Mouse (Mus musculus): ENCODE results near the gene Cog6.

The Cog6 gene

DNA sequence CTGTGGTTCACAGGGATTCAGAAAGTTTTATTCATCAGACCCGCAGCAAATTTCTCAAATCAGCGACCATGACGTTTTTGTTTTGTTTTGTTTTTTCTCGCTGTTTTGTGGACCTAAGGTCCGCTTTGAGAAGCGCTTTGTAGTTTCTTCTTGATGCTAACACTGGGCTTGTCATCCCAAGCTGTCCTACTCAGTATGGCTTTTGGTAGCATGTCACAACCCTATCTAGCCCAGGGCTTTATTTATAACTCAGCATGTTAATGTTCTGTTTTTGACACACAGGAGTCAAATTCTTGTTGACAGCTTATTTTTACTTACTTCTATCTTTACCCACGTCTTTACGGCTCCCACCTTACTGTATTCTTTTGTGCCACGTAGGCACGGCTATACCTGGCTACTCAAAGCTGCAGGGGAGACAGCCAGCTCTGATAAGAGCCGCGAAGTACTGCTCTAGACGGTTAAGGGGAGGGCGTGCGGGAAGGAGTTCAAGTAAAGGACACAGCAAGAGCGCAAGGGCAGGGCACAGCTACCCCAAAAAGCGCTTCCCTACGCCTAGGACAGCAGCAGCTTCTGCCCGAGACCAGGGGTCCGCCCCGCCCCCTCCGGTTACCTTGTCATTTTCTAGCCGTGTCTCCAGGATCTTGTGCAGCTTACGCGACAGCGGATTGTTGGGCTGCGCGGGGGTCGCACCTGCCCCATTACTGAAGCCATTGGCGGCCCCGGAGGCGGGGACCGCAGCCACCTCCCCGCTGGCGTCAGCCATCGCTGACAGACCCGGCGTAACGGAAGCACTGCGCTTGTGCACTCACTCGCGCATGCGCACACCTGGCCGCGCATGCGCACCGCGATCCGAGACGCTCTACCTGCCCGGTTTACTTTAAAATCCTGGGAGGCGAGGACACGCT, at the start of gene Cog6:
Gene Cog6 (minus strand): TSS at position 802 of the 905 bp plus-strand sequence.
- DNase-seq (ENCODE audit: low spot score): peak; percentile 87

DNA sequence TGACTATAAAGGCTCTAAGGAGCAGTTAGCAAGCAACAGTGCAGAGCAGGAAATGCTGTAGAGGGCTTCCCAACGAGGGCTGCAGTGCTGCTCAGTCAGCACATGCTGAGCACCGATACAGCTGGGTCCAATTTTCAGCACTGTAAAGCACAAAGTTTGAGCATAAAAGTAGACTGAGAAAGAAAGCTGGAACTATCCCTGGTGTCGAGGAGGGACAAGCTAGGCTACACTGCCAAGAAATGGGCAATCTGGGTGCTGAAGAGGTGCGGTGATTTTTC, 49.0 kb upstream of the Cog6 start:
- peak; percentile 26 for DNase-seq (ENCODE audit: low spot score)

DNA sequence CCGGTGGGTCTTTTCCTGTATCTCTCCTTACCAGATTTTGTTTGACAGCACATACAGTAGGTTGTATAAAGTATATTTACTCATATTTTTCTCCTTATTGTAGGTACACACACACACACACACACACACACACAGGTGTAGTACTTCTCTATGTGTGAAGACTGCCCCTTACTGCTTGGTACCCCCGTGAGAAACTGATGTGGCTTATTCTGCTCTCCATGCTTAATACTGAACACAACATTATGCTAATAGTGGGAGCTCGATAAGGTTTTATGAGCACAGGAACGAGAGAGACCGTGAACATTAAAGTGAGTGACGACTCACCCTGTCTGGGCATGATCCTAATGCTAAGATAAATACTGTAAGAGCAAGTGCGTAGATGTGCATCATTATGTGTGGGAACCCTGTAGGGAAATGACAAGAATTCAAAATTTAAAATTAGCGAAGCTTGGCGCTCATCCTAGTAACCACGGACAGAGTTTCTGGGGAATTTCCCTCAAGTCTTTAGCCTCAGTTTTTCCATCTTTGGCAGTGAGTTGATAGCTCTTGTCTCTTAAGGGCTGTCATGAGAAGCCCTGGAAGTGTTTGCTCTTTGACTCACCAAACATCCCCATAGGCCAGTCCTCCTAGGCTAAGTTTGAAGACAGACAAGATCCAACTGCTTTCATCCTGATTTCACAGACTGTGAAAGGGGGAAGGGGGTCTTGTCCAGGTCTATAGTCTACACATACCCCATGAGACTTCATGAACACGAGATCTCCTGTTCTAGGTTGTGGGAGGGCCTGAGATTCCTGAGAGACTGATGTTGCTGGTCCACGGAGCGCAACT, 48.4 kb upstream of the Cog6 start:
- peak; percentile 36 for DNase-seq (ENCODE audit: low spot score)

DNA sequence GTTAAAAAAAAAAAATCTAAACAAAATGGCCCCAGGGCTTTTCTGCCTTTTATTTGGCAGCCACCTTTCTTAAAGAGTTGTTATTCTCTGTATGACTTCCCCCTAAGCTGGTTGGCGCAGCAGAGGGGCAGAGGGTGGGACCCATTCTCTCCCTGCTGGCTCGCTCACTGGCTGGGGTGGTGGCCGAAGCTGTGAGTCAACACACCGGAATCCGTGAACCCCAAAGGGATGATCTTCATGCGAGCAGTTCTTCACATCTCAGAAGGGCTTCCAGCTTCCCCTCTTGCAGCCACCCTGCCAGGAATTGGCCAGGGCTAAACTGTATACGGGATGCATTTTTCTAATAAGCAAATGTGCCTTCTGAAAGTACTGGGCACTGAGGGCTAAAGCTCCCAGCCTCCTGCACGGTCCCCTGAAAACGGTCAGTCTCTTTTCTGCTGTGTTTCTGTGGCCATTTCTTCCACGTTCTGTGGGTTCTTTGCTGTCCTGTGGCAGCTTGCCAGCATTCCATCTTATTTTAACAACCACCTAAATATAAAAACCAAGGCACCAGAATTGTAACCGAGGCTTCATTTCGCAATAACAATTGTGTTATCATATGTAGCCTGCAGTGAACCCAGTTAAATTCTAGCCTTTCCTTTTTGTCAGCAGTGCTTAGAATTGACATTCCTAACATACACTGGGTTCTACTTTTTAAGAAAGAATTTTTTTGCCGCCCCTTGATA, 46.5 kb upstream of the Cog6 start:
- DNase-seq (ENCODE audit: low spot score): peak; percentile 46

DNA sequence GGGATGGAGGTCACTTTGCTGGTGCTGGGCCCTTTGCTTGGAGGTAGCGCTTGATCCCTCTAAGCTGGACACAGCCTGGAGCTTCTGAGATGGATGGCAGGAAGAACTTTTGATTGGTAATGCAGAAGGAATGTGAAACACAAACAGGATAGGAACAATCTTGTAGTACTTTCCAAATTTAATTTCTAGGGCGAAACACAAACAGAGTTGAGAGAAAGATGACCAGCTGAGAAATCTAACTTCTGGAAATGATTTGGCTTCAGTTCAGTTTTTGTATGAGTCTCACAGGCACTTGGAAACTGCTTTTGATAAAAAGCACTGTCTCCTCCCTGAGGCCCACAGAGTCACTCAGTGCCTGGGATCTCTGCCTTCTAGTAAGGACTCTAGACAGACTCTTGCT, 42.9 kb upstream of the Cog6 start:
- DNase-seq (ENCODE audit: low spot score): peak; percentile 42

DNA sequence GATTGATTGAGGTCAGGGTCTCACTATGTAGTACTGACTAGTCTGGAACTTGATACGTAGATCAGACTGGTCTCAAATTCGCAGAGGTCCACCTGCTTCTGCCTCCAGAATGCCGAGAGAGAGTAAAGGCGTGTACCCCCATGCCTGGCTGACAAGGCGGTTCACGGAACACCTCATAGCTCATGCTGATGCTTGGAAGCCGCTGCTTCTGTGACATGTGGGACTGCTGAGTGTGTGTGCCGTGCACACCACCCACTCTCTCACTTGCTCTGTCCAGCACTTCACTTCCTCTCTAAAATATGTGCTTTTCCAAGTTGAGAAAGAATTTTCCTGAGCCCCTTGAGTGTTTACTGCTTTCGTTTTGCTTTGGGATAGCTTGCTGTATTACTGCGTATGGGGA, 39.4 kb upstream of the Cog6 start:
- no peak for DNase-seq (ENCODE audit: low spot score)

DNA sequence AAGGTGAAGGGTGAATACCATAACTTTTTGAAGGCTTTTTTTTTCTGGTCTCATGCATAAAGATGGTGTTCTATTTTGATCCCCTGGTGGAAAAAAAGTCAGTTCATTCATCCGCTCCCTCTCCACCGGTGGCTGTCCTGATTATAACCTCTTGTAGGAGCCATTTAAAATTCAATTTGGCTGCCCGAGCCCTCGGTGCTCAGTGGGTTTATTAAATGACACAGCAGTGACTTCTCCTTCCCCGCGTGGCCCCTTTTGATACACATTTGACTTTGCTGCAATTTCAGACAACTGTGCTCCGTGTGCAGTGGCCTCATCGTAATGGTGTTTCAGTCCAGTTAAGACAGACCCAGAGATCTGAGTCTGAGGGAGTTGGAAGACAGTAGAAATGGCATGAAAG, 35.3 kb upstream of the Cog6 start:
- DNase-seq (ENCODE audit: low spot score): no peak

DNA sequence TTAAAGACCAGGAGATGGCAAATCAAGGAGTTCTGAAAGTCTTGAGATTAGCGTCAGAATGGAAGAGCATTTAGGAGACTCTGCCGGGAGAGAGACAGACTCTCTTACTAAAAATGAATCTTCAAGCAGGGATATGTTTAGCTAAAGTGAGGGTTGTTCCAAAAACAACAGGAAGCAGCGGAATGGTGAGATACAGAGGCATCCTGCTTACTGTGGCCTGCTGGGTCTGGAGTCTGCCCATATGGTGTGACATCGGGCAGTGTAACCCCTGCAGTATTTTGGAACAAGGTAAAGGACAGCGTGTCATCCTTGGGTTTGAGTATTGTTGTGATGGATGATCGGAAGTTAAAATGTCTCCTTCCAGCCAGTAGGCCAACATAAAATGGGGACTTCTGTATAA, 29.3 kb upstream of the Cog6 start:
- no peak for DNase-seq (ENCODE audit: low spot score)

DNA sequence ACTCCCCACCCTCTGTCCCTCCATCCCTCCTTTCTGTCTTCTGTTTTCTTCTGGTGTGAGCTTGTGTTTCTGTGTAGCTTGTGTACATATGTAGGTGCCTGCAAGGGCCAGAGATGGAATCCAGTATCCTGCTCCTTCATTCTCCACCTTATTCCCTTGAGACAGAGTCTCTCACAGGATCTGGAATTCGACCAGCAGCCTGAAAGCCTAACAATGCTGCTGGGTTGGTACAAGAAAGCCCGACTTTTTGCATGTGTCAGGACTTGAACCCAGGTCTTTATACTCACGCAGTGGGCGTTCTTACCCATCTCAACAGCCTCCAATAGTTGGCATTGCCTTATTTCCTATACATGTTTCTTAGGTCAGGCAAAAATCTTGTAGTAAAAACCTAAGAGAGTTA, 28.7 kb upstream of the Cog6 start:
- DNase-seq (ENCODE audit: low spot score): no peak

DNA sequence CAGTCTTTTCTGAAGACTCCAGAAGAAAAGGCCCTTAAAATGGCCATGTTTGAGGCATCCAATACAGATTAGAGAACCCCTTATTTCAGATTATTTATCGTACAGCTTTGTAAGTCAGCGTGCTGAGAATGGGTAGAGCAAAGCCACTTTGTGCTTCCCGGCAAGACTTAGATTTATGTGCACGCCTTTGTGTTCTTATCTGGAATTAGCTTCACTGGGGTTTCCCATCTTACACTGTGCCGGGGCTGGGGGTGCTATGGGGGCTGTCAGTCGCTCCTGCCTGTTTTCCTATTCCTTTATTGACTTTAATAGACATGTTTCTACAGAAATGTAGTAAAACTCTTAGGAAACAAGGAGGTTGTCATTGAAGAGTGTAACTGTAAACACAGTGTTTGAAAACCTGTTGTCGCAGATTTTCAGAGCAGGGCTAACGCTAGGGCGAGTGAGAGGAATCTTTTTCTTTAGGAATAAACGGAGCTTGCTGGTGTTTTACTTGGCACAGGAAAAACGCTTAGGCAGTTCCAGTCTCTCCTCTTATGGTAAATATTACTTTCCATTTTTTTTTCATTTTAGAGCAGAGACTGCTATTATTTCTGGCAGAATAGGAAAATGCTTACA, 27.8 kb upstream of the Cog6 start:
- DNase-seq (ENCODE audit: low spot score): peak; percentile 28

DNA sequence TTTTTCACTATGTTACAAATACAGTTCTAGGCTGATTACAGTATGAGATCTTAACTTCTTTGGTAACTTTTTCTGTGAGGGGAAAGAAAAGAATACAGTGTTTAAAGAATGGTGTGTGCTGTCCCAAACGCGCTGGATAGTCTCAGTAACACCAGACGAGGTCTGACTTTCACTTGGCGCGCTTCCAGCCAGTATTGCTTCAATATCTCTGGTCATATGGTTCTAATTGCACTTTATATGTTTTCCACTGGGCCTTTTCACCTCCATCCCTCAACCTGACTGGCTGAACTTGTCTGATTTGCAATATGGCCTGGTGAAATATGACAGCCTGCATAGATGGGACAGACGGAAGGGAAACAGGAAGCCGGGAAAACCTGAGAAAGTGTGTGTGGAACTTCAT, 27.2 kb upstream of the Cog6 start:
- DNase-seq (ENCODE audit: low spot score): peak; percentile 90

DNA sequence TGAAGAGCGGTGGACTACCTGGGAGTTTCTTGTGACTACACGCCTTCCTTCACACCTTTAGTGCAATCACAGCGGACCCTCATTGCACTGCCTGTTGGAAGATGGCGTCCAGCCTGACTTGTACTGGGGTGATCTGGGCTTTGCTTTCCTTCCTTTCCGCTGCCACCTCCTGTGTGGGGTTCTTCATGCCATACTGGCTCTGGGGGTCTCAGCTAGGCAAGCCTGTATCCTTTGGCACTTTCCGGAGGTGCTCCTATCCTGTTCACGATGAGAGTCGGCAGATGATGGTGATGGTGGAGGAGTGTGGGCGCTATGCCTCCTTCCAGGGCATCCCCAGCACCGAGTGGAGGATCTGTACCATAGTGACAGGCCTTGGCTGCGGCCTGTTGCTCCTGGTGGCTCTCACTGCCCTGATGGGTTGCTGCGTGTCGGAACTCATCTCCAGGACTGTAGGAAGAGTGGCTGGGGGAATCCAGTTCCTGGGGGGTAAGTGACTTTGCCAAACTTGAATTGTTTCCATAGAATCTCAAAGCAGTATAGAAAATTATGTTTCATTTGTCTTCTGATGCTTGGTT, 26.3 kb upstream of the Cog6 start:
- no peak for DNase-seq (ENCODE audit: low spot score)

DNA sequence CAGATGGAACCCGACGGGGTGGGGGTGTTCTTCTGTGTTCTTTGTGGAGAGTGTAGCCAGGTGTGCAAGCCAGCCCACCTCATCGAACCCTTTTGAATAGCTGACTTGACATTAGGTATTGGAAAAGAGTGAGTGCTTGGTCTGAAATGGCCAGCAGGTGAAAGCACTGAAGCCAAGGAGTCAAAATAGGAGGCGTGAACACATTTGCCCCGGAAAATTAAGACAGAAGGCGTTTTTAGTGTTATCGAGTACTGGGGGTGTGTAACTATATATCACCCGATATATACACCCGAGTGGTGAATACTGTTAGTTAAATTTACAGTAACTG, 25.2 kb upstream of the Cog6 start:
- DNase-seq (ENCODE audit: low spot score): no peak

DNA sequence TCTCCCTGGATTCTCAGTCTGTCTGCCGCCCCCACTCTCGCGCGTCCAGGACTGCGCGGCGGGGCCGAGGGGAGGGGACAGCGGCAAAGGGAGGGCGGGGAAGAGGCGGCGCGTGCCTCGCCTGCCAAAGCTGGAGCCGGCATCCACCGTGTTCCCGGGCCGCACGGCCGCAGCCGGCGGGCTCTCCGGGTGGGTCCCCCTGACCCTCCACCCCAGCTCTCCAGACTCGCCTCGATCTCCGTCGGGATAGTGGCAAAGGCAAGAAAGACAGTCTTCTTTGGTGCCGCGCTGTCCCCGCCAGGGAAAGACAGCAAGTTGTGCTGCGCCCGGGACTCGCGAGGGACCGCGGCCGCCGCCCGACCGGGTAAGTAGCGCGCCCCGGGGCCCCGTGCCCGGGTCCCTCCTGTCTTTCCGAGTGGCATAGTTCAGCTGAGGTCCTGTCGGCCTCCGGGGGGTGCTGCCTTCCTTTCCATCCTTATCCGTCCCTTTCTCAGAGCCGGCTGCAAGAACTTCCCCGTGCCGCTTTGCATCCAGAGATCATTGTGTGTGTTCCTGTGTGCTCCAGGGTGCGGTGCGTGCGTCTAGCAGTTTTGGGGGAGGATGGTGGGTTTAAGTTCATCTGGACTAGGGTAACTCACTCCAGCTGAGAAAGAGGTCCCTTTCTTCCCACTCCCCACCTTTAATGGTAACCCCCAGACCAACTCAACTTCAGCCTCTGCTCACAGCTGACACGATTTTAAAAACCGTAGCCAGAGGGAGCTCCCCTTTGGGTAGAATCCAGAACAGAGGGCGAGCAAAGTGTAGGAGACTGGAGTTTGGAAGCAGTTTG, 24.6 kb upstream of the Cog6 start, which contains the start of gene Lhfp:
Gene Lhfp (plus strand): TSS at position 118 of the 829 bp plus-strand sequence.
- DNase-seq (ENCODE audit: low spot score): peak; percentile 88

DNA sequence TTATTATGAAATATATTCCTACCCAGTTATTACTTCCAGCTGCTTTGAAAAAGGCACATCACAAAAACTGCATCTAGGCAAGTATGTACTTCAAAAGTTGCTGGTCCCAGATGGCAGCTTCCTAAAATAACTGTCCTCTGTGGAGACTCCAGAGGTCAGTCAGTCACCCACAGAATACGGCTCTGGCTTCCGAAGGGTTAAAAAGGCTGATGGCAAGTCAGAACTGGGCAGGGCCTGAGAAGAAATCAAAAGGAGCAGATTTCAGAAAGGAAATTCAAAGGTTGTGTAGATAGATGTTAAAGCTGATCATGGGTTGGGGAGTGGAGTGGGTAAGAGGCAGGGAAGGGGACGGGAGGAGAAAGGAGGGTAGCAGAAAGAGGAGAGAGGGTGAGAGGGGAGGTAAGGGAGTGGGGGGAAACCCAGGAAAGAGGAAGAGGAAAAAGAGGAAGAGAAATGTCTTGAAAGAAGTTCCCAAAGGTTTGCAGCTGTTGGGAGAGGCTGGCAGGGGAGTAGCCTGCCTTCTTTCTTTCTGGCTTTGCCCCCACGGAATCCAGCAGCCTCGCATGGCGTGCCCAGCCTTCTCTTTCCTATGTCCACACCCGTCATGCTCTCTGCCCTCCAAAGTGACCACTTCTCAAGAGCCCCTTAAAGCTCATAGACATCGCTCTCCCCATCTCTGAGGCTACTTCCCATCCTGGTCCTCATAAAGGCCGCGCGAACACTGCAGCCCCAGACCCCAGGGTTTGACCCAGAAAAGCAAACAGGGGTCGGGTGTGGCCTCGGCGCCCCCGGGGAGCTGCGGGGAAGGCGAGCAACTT, 23.8 kb upstream of the Cog6 start:
- no peak for DNase-seq (ENCODE audit: low spot score)

DNA sequence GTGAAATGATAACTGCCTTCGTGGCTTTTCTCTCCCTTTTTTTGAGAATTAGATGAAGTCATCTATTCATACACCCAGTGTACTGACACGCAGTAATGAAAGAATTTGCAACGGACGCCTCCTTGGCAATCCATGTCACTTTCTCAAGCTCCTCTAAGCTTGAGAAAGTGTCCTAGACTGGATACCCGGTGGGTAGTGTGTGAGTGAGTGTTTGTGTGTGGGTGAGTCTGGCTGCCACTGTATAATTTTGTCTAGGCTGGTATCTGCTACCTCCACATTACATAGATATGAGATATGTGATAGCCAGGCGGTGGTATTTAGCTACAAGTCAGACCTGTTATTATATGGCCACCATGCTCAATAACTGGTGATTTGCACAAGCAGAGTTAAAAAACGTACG, 22.7 kb upstream of the Cog6 start:
- DNase-seq (ENCODE audit: low spot score): no peak

DNA sequence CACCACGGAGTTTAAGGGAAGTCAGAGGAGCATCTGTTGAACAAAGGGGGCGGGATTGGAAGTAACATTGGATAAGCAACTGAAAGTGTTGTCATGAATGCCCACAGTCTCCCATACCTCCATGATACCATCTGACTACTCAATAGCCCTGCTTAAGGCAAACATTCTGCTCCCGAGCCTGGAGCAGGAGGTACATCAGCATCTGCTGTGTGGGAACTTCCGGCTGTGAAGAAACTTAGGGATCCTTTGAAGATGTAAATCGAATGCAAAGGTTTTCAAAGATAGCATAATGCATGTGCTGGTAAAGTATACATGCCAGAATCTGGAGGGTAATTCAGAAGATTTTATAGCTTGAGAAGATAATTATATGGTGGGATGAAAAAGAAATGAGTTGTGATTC, 21.9 kb upstream of the Cog6 start:
- no peak for DNase-seq (ENCODE audit: low spot score)

DNA sequence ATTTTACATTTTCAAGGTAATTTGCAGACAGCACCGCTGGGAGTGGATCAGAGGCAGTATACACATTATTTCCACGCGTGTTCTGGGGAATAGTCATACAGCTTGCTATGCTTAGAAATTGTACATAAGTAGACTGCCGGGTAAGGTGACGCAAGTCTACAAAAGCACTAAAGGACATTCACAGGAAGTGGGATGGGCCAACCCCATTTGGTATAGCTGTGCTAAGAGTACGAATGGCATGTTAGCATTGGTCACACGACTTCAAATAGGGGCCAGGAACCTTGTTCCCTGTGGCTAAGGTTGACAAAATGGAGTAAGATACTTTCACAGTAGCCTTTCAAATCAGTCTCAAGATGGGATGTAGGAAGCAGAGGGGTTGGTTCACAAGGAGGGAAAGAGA, 19.9 kb upstream of the Cog6 start:
- no peak for DNase-seq (ENCODE audit: low spot score)

DNA sequence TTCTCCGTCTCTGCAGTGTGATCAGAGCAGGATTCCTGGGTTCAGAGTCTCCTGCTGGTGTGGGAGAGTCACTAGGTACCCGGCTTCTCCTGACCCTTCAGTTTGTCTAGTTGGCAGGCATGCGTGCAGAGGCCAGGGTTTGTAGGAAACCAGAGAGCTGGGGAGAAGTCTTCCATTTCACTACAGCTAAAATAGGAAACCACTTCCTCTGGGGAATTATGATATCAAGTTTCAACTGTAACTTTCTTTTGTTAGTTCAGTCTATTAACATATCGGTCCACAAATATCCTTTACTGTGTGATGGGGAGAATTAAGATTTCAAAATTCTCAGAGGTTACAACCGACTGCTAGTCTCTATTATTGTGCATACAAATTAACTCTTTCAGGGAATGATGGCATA, 19.0 kb upstream of the Cog6 start:
- DNase-seq (ENCODE audit: low spot score): peak; percentile 56

DNA sequence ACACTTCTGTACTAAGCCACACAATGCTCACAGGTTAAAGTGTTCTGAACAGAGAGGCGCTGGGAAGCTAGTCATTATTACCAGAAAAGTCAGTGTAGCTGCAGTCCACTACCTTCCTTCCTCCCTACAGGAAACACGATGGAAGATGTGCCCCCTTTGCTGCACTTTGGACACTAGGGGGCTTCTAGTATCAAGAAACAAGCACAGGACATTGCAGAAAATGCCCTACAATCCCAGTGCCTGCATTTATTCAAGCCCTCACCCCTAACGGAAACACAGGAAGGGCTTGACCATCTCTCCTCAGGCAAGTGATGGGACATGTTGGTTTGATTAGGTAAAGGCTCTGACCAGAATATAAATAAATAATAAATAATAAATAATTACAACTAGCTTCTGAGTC, 16.4 kb upstream of the Cog6 start:
- DNase-seq (ENCODE audit: low spot score): peak; percentile 44
